Mouse (Mus musculus) small intestine, adult 2 months (tissue): ENCODE results near the gene Nmi.

Experiments used
- CTCF ChIP-seq: fragments of 200-500 bp; IDR thresholded peaks from 2 replicates; pipeline ENCODE4 v1.5.1; 2012; ENCODE audit warnings: low read depth, mild to moderate bottlenecking, control low read depth, inconsistent platforms, low read length, moderate library complexity, mixed read lengths; ENCODE audit not compliant: insufficient replicate concordance, insufficient read length; ENCODE audit errors: extremely low read depth
- POLR2A ChIP-seq: fragments of 200-500 bp; IDR thresholded peaks from 2 replicates; pipeline ENCODE4 v1.6.1; 2012; ENCODE audit warnings: low read depth, mild to moderate bottlenecking, control low read depth, inconsistent platforms, low read length, moderate library complexity

DNA sequence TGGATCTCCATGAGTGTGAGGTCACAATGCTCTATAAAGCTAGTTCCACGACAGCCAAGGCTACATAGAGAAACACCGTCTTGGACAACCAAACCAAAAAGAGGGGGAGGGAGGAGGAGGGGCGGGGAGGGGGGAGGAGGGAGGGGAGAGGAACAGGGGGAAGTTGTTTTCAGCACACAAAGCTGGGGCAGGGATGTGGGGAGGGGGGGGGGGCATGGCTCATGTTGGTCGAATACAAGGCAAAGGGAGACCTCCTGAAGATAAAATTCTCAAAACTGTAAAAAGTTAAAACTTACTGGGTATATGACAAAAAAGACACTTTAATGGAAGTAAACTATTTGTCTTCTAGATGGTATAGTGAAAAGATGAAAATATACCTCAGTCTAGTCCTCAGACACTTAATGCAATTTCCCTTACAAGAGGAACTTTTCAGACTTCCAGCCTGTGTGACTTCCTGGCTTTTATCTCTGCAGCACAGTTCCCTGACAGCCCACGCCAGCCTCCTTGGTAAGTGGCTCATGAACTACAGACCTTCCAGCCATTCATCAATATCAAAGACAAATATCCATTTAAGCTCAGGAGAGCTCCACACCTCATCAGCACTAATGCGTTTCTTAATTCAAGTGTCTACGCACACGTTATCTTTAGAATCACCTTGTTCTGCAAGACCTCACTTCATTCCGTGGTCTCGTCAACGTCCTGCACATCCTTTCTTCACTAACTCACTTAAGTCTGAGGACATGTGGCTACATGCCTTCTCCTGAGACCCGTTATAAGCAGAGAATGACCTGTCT is 39.8 kb downstream of the Nmi start:
- TF ChIP-seq CTCF (no peak), POLR2A (no peak)
